ENCODE assay signal across 23 mouse cellular contexts in the genomic region with DNA sequence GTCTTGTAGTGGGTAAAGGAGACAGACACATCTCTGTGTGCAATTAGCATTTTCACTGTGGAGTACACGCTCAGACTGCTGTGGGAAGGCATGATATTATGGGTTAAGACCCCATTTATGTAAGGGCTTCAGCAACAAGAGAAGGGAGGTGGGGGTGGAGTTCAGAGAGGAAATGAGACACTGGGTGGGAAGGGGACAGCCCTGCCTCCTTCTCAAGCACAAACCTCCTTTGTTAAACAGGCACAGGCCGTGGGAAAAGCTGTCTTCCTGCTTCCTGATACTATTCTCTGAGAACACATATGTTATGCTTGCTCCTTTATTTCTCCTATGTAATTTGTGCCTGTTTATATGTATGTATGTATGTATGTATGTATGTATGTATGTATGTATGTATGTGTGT.
DNase-seq lines count a peak whose midpoint lies in the region; ATAC-seq and TF ChIP-seq lines count a peak whose summit lies in the region.
"Had no signal": no experiment of that assay in that cellular context is flagged by ENCODE, and none has a peak within 500 bp of the region (broad histone marks: within the 10 kb centered on the region; RNA-seq: fewer than 3 reads in every experiment).

No protein-coding gene starts in this region.

- H3K4me2 ChIP-seq in hindbrain, embryonic 12.5 days (replicated peaks), result no peak overlapping the region
- H3K4me2 ChIP-seq in hindbrain, embryonic 13.5 days, result no peak overlapping the region
- H3K4me2 ChIP-seq: embryonic facial prominence, embryonic 15.5 days; neural tube, embryonic 13.5 days had no signal

- intact Hi-C loops in heart, postnatal 25 days (cut with DNase I), result loop anchor here (5.0 kb wide), 1 partner anchor 372 kb away; no protein-coding TSS in a partner anchor

- no peak for TF ChIP-seq CTCF in brain, embryonic 14.5 days (IDR thresholded peaks at IDR 0.05; ENCODE audit: borderline replicate concordance, extremely low read depth, insufficient read depth, insufficient read length)

- H3K27ac ChIP-seq in hindbrain, embryonic 12.5 days, result 0 out of 2 replicates have a peak overlapping the region, but pooled peaks have one; percentile 12
- no peak overlapping the region for H3K27ac ChIP-seq in hindbrain, embryonic 13.5 days
- H3K27ac ChIP-seq: embryonic facial prominence, embryonic 15.5 days; left cerebral cortex, adult 2 months; neural tube, embryonic 13.5 days had no signal

- WGBS in hindbrain, embryonic 12.5 days, result 26% methylated on average over 2 of the region's 2 CpGs
- WGBS in hindbrain, embryonic 13.5 days, result 26% methylated on average over 2 of the region's 2 CpGs

- H3K27me3 ChIP-seq in hindbrain, embryonic 12.5 days, result no peaks in the 10 kb centered on the region
- H3K27me3 ChIP-seq in hindbrain, embryonic 13.5 days, result no peaks in the 10 kb centered on the region
- H3K27me3 ChIP-seq: embryonic facial prominence, embryonic 15.5 days; neural tube, embryonic 13.5 days had no signal

- no peak for ATAC-seq in hindbrain, embryonic 12.5 days (ENCODE audit: low FRiP score)
- ATAC-seq in hindbrain, embryonic 13.5 days (ENCODE audit: low FRiP score), result no peak
- ATAC-seq: activated CD4-positive, CD25-positive, alpha-beta regulatory T cell, adult 4 months; forebrain, embryonic 16.5 days; liver, postnatal 0 days had no signal

- no peak overlapping the region for H3K4me3 ChIP-seq in hindbrain, embryonic 12.5 days
- H3K4me3 ChIP-seq in hindbrain, embryonic 13.5 days, result no peak overlapping the region
- H3K4me3 ChIP-seq: embryonic facial prominence, embryonic 15.5 days; left cerebral cortex, adult 2 months; megakaryocyte, embryonic 14.5 days; neural tube, embryonic 13.5 days had no signal

- peaks cover 13% of the 10 kb centered on the region for H3K4me1 ChIP-seq in hindbrain, embryonic 12.5 days
- peaks cover 20% of the 10 kb centered on the region; the same call in 1 of the 2 replicates for H3K4me1 ChIP-seq in hindbrain, embryonic 13.5 days (replicated peaks)

- H3K9ac ChIP-seq in hindbrain, embryonic 12.5 days, result no peak overlapping the region
- H3K9ac ChIP-seq in hindbrain, embryonic 13.5 days, result no peak overlapping the region
- H3K9ac ChIP-seq: embryonic facial prominence, embryonic 15.5 days; liver, postnatal 0 days; neural tube, embryonic 13.5 days had no signal

- TF ChIP-seq POLR2A in brain, embryonic 14.5 days (IDR thresholded peaks at IDR 0.05; ENCODE audit: borderline replicate concordance, extremely low read depth, insufficient read depth, insufficient read length, poor library complexity, severe bottlenecking), result no peak

- H3K36me3 ChIP-seq in hindbrain, embryonic 12.5 days, result no peaks in the 10 kb centered on the region
- H3K36me3 ChIP-seq in hindbrain, embryonic 13.5 days, result no peaks in the 10 kb centered on the region
- H3K36me3 ChIP-seq: embryonic facial prominence, embryonic 15.5 days; G1E; neural tube, embryonic 13.5 days had no signal

- DNase-seq in heart, adult 11 months, result peak; percentile 90
- no peak for DNase-seq in heart, postnatal 25 days (ENCODE audit: low spot score)
- DNase-seq in brain, embryonic 14.5 days (ENCODE audit: low read depth), result peak; percentile 42
- DNase-seq in lung, postnatal 14 days, result peak; percentile 15
- DNase-seq in spleen, postnatal 14 days (ENCODE audit: low spot score in 2 of 2), result no peak
- no peak for DNase-seq in gastrocnemius, postnatal 25 days
- DNase-seq: adrenal gland, postnatal 10 days; cerebellum, adult 11 months; gastrocnemius, postnatal 36 days; kidney, adult 18-20 months; kidney, postnatal 36 days; left cerebral cortex, postnatal 4 days; liver, postnatal 0 days; midbrain, embryonic 14.5 days had no signal

- H3K9me3 ChIP-seq in hindbrain, embryonic 12.5 days (replicated peaks), result no peaks in the 10 kb centered on the region
- no peaks in the 10 kb centered on the region for H3K9me3 ChIP-seq in hindbrain, embryonic 13.5 days
- H3K9me3 ChIP-seq: embryonic facial prominence, embryonic 15.5 days; megakaryocyte, embryonic 14.5 days; neural tube, embryonic 13.5 days had no signal

Comparison
In these comparisons a context has a peak if more than half of its experiments do, and no peak if none do; other contexts are left out.
1. DNase-seq: peak in heart, adult 11 months (single experiment), brain, embryonic 14.5 days (single experiment) and lung, postnatal 14 days (single experiment); none in heart, postnatal 25 days (single experiment), spleen, postnatal 14 days (0 of 2) and gastrocnemius, postnatal 25 days (single experiment).